Mouse (Mus musculus): ENCODE measurements around the gene Yes1.
"Not testable (repeated sequence)": the region's sequence is repeated elsewhere in the genome, so short reads cannot be mapped to it uniquely, and the experiment has no call there.

DNA sequence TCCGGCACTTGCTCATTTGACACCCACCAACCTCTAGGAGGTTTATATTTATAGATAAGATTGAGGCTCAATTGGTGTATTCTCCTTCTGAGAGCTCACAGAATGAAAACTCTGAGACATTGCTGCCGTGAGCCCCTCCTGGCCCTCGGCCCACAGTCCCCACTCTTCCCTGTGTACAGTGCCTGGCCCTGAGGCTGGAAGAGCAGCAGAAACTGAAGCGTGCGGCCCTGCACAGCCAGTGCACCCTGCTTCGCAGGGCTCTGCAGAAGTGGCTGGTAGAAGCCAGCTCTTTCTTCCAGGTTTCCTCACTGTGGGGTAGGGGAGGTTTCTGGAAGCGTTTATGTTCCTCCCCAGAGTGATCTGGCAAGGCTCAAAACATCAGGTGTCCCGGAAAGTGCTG, 111.7 kb downstream of the Yes1 start:
- not testable (repeated sequence) for TF ChIP-seq KAT2A (IDR thresholded peaks at IDR 0.05; ENCODE audit: insufficient replicate concordance, low read length); MXI1 (IDR thresholded peaks at IDR 0.05; ENCODE audit: low read depth, low read length); MAZ (IDR thresholded peaks at IDR 0.05; ENCODE audit: low read depth, low read length); EP300 (IDR thresholded peaks at IDR 0.05; ENCODE audit: low read length); CTCF (conservative IDR thresholded peaks at IDR 0.05 in 1 of 2, IDR thresholded peaks at IDR 0.05 in 1 of 2; ENCODE audit: low read depth in 2 of 2, low read length in 2 of 2); POLR2A (IDR thresholded peaks at IDR 0.05; ENCODE audit: low read depth, low read length)
